Mouse (Mus musculus) CH12.LX (cell line): ENCODE data around the gene Hist2h4. TPM values are rescaled to one million over a fixed set of nuclear protein-coding genes. Genes with fewer than 3 reads are reported as not detected.

Source experiments
- DNase-seq: peaks from one replicate; pipeline ENCODE4 v3.0.0-alpha.2; 2013; ENCODE audit errors: extremely low read depth
- H3K27ac ChIP-seq: 2 replicates; pipeline ENCODE4 v1.5.1; 2012; ENCODE audit warnings: low read depth, mild to moderate bottlenecking, control low read depth, moderate library complexity; ENCODE audit not compliant: insufficient read depth
- H3K27me3 ChIP-seq: replicated peaks from 2 replicates; pipeline ENCODE3; 2012; ENCODE audit warnings: inconsistent platforms
- H3K36me3 ChIP-seq, 2 experiments: replicated peaks in 1 of 2; 2 replicates each; pipeline versions ENCODE3 to v1.6.1; 2012; ENCODE audit warnings: inconsistent platforms in 1 of 2, low read length in 1 of 2, mild to moderate bottlenecking in 1 of 2, mixed read lengths in 1 of 2, moderate library complexity in 1 of 2; ENCODE audit not compliant: control insufficient read depth in 1 of 2, insufficient read depth in 1 of 2
- H3K4me1 ChIP-seq, 2 experiments: 2 replicates each; pipeline ENCODE4 v1.6.1; 2012; ENCODE audit warnings: inconsistent platforms in 1 of 2, moderate library complexity in 1 of 2; ENCODE audit not compliant: insufficient read depth in 2 of 2, control insufficient read depth in 1 of 2
- H3K4me2 ChIP-seq: 2 replicates; pipeline ENCODE4 v1.6.1; 2012; ENCODE audit warnings: low read depth, mild to moderate bottlenecking, control low read depth; ENCODE audit not compliant: poor library complexity, insufficient read depth, severe bottlenecking
- H3K4me3 ChIP-seq, 3 experiments: fragments of 150-350 bp in 1 of 3; sonication (generic) in 1 of 3; replicated peaks in 1 of 3; 2 replicates each; pipeline versions ENCODE3 to v1.5.1; 2011 to 2012; ENCODE audit warnings: low read depth in 2 of 3, low read length in 2 of 3, mild to moderate bottlenecking in 2 of 3, moderate library complexity in 2 of 3, control low read depth in 1 of 3, improper control_type of control experiment in 1 of 3, inconsistent platforms in 1 of 3, mixed read lengths in 1 of 3; ENCODE audit not compliant: poor library complexity in 1 of 3
- H3K79me2 ChIP-seq: replicated peaks from 2 replicates; pipeline ENCODE4 v1.6.1; 2012; ENCODE audit warnings: mild to moderate bottlenecking, moderate library complexity; ENCODE audit not compliant: control insufficient read depth, poor library complexity, insufficient read depth, severe bottlenecking; ENCODE audit errors: extremely low read depth
- H3K9ac ChIP-seq: 2 replicates; pipeline ENCODE4 v1.6.1; 2012; ENCODE audit warnings: low read depth, mild to moderate bottlenecking, control low read depth, moderate library complexity; ENCODE audit not compliant: insufficient read depth
- H3K9me3 ChIP-seq: replicated peaks from 2 replicates; pipeline ENCODE3; 2012; ENCODE audit warnings: low read length, inconsistent platforms, mixed read lengths
- CHD2 ChIP-seq: IDR thresholded peaks from 2 replicates; pipeline ENCODE4 v1.6.1; 2011; ENCODE audit warnings: low read length, improper control_type of control experiment
- ELF1 ChIP-seq: IDR thresholded peaks from 2 replicates; pipeline ENCODE4 v1.6.1; 2014; ENCODE audit warnings: low read depth, mild to moderate bottlenecking, inconsistent platforms, low read length, improper control_type of control experiment
- ETS1 ChIP-seq: conservative IDR thresholded peaks from 2 replicates; pipeline ENCODE4 v1.6.1; 2012; ENCODE audit warnings: low read depth, mild to moderate bottlenecking, inconsistent platforms, low read length, improper control_type of control experiment, moderate library complexity
- GABPA ChIP-seq: IDR thresholded peaks from 2 replicates; pipeline ENCODE4 v1.6.1; 2012; ENCODE audit warnings: low read depth, low read length, improper control_type of control experiment, inconsistent platforms; ENCODE audit not compliant: insufficient replicate concordance
- HCFC1 ChIP-seq: IDR thresholded peaks from 2 replicates; pipeline ENCODE4 v1.6.1; 2012; ENCODE audit warnings: low read depth, mild to moderate bottlenecking, inconsistent platforms, low read length, improper control_type of control experiment
- IRF4 ChIP-seq: IDR thresholded peaks from 2 replicates; pipeline ENCODE4 v1.6.1; 2014; ENCODE audit warnings: low read depth, mild to moderate bottlenecking, inconsistent platforms, low read length, improper control_type of control experiment
- JUND ChIP-seq: conservative IDR thresholded peaks from 2 replicates; pipeline ENCODE4 v1.6.1; 2011; ENCODE audit warnings: low read depth, low read length, improper control_type of control experiment
- KAT2A ChIP-seq: IDR thresholded peaks from 2 replicates; pipeline ENCODE4 v1.6.1; 2012; ENCODE audit warnings: low read length, improper control_type of control experiment, inconsistent platforms; ENCODE audit not compliant: insufficient replicate concordance
- MEF2A ChIP-seq: IDR thresholded peaks from 2 replicates; pipeline ENCODE4 v1.6.1; 2014; ENCODE audit warnings: low read depth, mild to moderate bottlenecking, inconsistent platforms, low read length, improper control_type of control experiment, borderline replicate concordance
- MXI1 ChIP-seq: IDR thresholded peaks from 2 replicates; pipeline ENCODE4 v1.6.1; 2011; ENCODE audit warnings: mild to moderate bottlenecking, low read depth, low read length, improper control_type of control experiment
- MYC ChIP-seq: IDR thresholded peaks from 2 replicates; pipeline ENCODE4 v1.6.1; 2011; ENCODE audit warnings: low read depth, mild to moderate bottlenecking, improper control_type of control experiment, low read length
- NRF1 ChIP-seq: IDR thresholded peaks from 2 replicates; pipeline ENCODE4 v1.6.1; 2014; ENCODE audit warnings: low read depth, mild to moderate bottlenecking, inconsistent platforms, low read length, improper control_type of control experiment, moderate library complexity
- PAX5 ChIP-seq: IDR thresholded peaks from 2 replicates; pipeline ENCODE4 v1.6.1; 2012; ENCODE audit warnings: low read length, inconsistent platforms, mixed read lengths
- POLR2AphosphoS2 ChIP-seq: IDR thresholded peaks from 2 replicates; pipeline ENCODE4 v1.6.1; 2011; ENCODE audit warnings: low read depth, low read length, improper control_type of control experiment
- RAD21 ChIP-seq: IDR thresholded peaks from 2 replicates; pipeline ENCODE4 v1.6.1; 2011; ENCODE audit warnings: low read depth, mild to moderate bottlenecking, low read length, improper control_type of control experiment, moderate library complexity
- RCOR1 ChIP-seq: conservative IDR thresholded peaks from 2 replicates; pipeline ENCODE4 v1.6.1; 2012; ENCODE audit warnings: low read depth, mild to moderate bottlenecking, inconsistent platforms, low read length, improper control_type of control experiment
- SIN3A ChIP-seq: IDR thresholded peaks from 2 replicates; pipeline ENCODE4 v1.6.1; 2012; ENCODE audit warnings: low read length, improper control_type of control experiment, inconsistent platforms
- SMC3 ChIP-seq: IDR thresholded peaks from 2 replicates; pipeline ENCODE4 v1.6.1; 2011; ENCODE audit warnings: low read depth, low read length, improper control_type of control experiment
- TBP ChIP-seq: conservative IDR thresholded peaks from 2 replicates; pipeline ENCODE4 v1.6.1; 2011; ENCODE audit warnings: low read depth, low read length, improper control_type of control experiment
- TCF12 ChIP-seq: IDR thresholded peaks from 2 replicates; pipeline ENCODE4 v1.6.1; 2014; ENCODE audit warnings: low read depth, mild to moderate bottlenecking, inconsistent platforms, low read length, improper control_type of control experiment
- UBTF ChIP-seq: IDR thresholded peaks from 2 replicates; pipeline ENCODE4 v1.6.1; 2012; ENCODE audit warnings: low read depth, mild to moderate bottlenecking, inconsistent platforms, low read length, improper control_type of control experiment, moderate library complexity
- USF1 ChIP-seq: IDR thresholded peaks from 2 replicates; pipeline ENCODE4 v1.6.1; 2014; ENCODE audit warnings: low read depth, mild to moderate bottlenecking, inconsistent platforms, low read length, improper control_type of control experiment
- USF2 ChIP-seq: conservative IDR thresholded peaks from 2 replicates; pipeline ENCODE4 v1.6.1; 2011; ENCODE audit warnings: low read depth, low read length, improper control_type of control experiment
- ZMIZ1 ChIP-seq: IDR thresholded peaks from 2 replicates; pipeline ENCODE4 v1.6.1; 2012; ENCODE audit warnings: low read depth, mild to moderate bottlenecking, inconsistent platforms, low read length, improper control_type of control experiment
- dilution Hi-C: fragments of 300-500 bp; cut with MboI; formaldehyde crosslinking; loops from 2 replicates; pipeline ENCODE4 v1.14.3; 2020; ENCODE audit warnings: low sequenced_read_pairs; ENCODE audit not compliant: extremely low pct_unique_long_range_greater_than_20kb, extremely low pct_ligation_motif_present
- in situ Hi-C: fragments of 300-500 bp; cut with MboI; formaldehyde crosslinking; loops from 3 replicates; pipeline ENCODE4 v1.14.3; 2019; ENCODE audit warnings: low sequenced_read_pairs, low pct_ligation_motif_present, low pct_unique_long_range_greater_than_20kb, mixed read lengths
- polyA plus RNA-seq: library from polyadenylated mRNA; unstranded; fragments of >175 nt; gene quantifications from 2 replicates; pipeline ENCODE4 v1.2.1, GENCODE M21; 2012; ENCODE audit warnings: low read depth; ENCODE audit not compliant: insufficient read length
- total RNA-seq, 2 experiments: library from RNA; depleted of rRNA; stranded (reverse); fragments of 300-350 nt in 1 of 2; fragments of >200 nt in 1 of 2; gene quantifications; 2 replicates each; pipeline ENCODE4 v1.2.3; 2012 to 2014

The Hist2h4 gene
- total and polyA plus RNA-seq, 3 experiments = 0.91 to 116 (median 2.5) TPM

- TF ChIP-seq CHD2 (no peak), PAX5 (no peak), MYC (no peak), KAT2A (no peak), TCF12 (no peak), ETS1 (no peak), RAD21 (no peak), MEF2A (no peak), RCOR1 (no peak), SIN3A (no peak), IRF4 (no peak), USF2 (no peak)
- TF ChIP-seq, all 38 proteins: peak for 0
- Histone ChIP-seq H3K4me3 (no peak overlapping the region), H3K4me1 (no peaks in the 10 kb centered on the region), H3K36me3 (no peaks in the 10 kb centered on the region), H3K79me2 (no peaks in the 10 kb centered on the region), H3K27me3 (no peaks in the 10 kb centered on the region), H3K9ac (no peak overlapping the region), H3K9me3 (no peaks in the 10 kb centered on the region), H3K27ac (no peak overlapping the region), H3K4me2 (no peak overlapping the region)
- no peak for DNase-seq
- in situ Hi-C loops = no loop called here
- dilution Hi-C loops = no loop called here
These were observed 49.4 kb upstream of the Hist2h4 start for GRCm38 (mm10) chr3:96312341-96313098.

DNA sequence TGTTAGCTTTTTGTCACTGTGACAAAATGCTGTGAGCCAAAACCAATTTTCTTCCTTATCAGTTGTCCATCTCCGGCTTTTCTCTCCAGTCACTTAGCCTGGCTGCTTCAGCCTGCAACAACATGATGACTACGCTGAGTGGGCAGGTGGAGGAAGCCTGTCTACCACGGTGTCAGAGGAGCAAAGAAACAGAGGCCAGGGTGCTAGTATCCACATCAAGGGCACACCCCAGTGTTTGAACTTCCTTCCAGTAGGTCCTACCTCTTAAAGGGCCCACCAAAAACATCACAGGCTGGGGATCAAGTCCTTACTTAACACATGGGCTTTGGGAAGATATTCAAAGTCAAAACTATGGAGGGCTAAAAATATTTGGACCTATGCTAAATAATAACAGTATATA is 46.3 kb upstream of the Hist2h4 start:
- no peak overlapping the region for H3K4me3 ChIP-seq
- no peak overlapping the region for H3K9ac ChIP-seq
- H3K27me3 ChIP-seq = no peaks in the 10 kb centered on the region
- H3K4me2 ChIP-seq = no peak overlapping the region
- dilution Hi-C loops (no loop called here), in situ Hi-C loops (no loop called here)
- DNase-seq = no peak
- H3K27ac ChIP-seq = no peak overlapping the region
- no peaks in the 10 kb centered on the region for H3K9me3 ChIP-seq
- no peaks in the 10 kb centered on the region for H3K79me2 ChIP-seq
- H3K36me3 ChIP-seq = no peaks in the 10 kb centered on the region
- H3K4me1 ChIP-seq = no peaks in the 10 kb centered on the region; a peak in 1 of 4 replicates
- TF ChIP-seq ETS1 = no peak
- TF ChIP-seq IRF4 = no peak
- TF ChIP-seq UBTF = no peak
- no peak for TF ChIP-seq SMC3
- TF ChIP-seq NRF1 = no peak
- no peak for TF ChIP-seq TBP
- no peak for TF ChIP-seq POLR2AphosphoS2
- no peak for TF ChIP-seq KAT2A
- no peak for TF ChIP-seq ELF1
- TF ChIP-seq SIN3A = no peak
- TF ChIP-seq GABPA = no peak
- TF ChIP-seq MXI1 = no peak
- no peak for TF ChIP-seq PAX5
- no peak for TF ChIP-seq MEF2A
- TF ChIP-seq HCFC1 = no peak
- TF ChIP-seq ZMIZ1 = no peak
- TF ChIP-seq USF1 = no peak
- TF ChIP-seq JUND = no peak
- no peak for TF ChIP-seq USF2
